Comparison of ENCODE assay signal across 24 mouse cellular contexts in genomic region chr13:112458435-112459018, GRCm38 (mm10).
"Had no signal": no experiment of that assay in that cellular context is flagged by ENCODE, and none has a peak within 500 bp of the region (broad histone marks: within the 10 kb centered on the region; RNA-seq: fewer than 3 reads in every experiment).

No protein-coding gene starts in this region.

- H3K36me3 ChIP-seq: heart, embryonic 13.5 days; heart, embryonic 15.5 days; hindbrain, embryonic 13.5 days; hindbrain, embryonic 15.5 days; intestine, embryonic 15.5 days; limb, embryonic 10.5 days; limb, embryonic 12.5 days; liver, embryonic 13.5 days had no signal

- H3K27me3 ChIP-seq: heart, embryonic 13.5 days; heart, embryonic 15.5 days; hindbrain, embryonic 13.5 days; hindbrain, embryonic 15.5 days; intestine, embryonic 15.5 days; limb, embryonic 12.5 days; liver, embryonic 13.5 days had no signal

- H3K9ac ChIP-seq: heart, embryonic 13.5 days; heart, embryonic 15.5 days; hindbrain, embryonic 13.5 days; hindbrain, embryonic 15.5 days; intestine, embryonic 15.5 days; limb, embryonic 12.5 days; liver, embryonic 13.5 days had no signal

- H3K9me3 ChIP-seq: heart, embryonic 13.5 days; heart, embryonic 15.5 days; hindbrain, embryonic 13.5 days; hindbrain, embryonic 15.5 days; intestine, embryonic 15.5 days; limb, embryonic 10.5 days; limb, embryonic 12.5 days; liver, embryonic 13.5 days had no signal

- H3K27ac ChIP-seq: heart, embryonic 15.5 days; hindbrain, embryonic 13.5 days; hindbrain, embryonic 15.5 days; hindbrain, postnatal 0 days; intestine, embryonic 15.5 days; layer of hippocampus, adult 2 months; left cerebral cortex, adult 2 months; limb, embryonic 10.5 days; limb, embryonic 12.5 days; liver, embryonic 13.5 days had no signal

- DNase-seq: gastrocnemius, postnatal 14 days; gastrocnemius, postnatal 36 days; heart, adult 18-20 months; heart, postnatal 14 days; heart, postnatal 36 days; kidney, adult 18-20 months; kidney, adult 8-10 months; kidney, postnatal 10 days; kidney, postnatal 25 days; kidney, postnatal 4 days; liver; liver, embryonic 13.5 days had no signal

- H3K4me1 ChIP-seq: intestine, embryonic 15.5 days had no signal

- H3K4me2 ChIP-seq: heart, embryonic 11.5 days; heart, embryonic 13.5 days; heart, embryonic 15.5 days; hindbrain, embryonic 13.5 days; hindbrain, embryonic 15.5 days; intestine, embryonic 15.5 days; limb, embryonic 12.5 days; liver, embryonic 11.5 days; liver, embryonic 13.5 days had no signal

- H3K4me3 ChIP-seq: heart, embryonic 13.5 days; heart, embryonic 15.5 days; hindbrain, embryonic 13.5 days; hindbrain, embryonic 15.5 days; intestine, embryonic 15.5 days; layer of hippocampus, adult 2 months; left cerebral cortex, adult 2 months; limb, embryonic 10.5 days; limb, embryonic 12.5 days; liver, embryonic 13.5 days had no signal
